Mouse (Mus musculus) hindbrain, embryonic 14.5 days (tissue): ENCODE results near the gene Lrrc8a. TPM values are rescaled to one million over a fixed set of nuclear protein-coding genes. Genes with fewer than 3 reads are reported as not detected.

Experiments
- ATAC-seq: fragments of 200-750 bp; cut with Nextera tagmentation; 2 replicates; pipeline ENCODE4 v1.8.0; 2017; ENCODE audit warnings: moderate number of reproducible peaks, mild to moderate bottlenecking, moderate TSS enrichment, moderate library complexity; ENCODE audit not compliant: low FRiP score
- DNase-seq: peaks from one replicate; pipeline ENCODE4 v3.0.0-alpha.2; 2015; ENCODE audit warnings: low spot score
- H3K27ac ChIP-seq: fragments of 300-500 bp; sonication (generic); 2 replicates; pipeline ENCODE4 v1.5.1; 2014; ENCODE audit warnings: mild to moderate bottlenecking, moderate library complexity
- H3K27me3 ChIP-seq: fragments of 300-500 bp; sonication (generic); 2 replicates; pipeline ENCODE4 v1.6.1; 2014; ENCODE audit warnings: mild to moderate bottlenecking, low read length, mixed read lengths; ENCODE audit not compliant: control insufficient read depth, insufficient read depth
- H3K36me3 ChIP-seq: fragments of 300-500 bp; sonication (generic); replicated peaks from 2 replicates; pipeline ENCODE4 v1.6.1; 2014; ENCODE audit not compliant: control insufficient read depth, insufficient read depth
- H3K4me1 ChIP-seq: fragments of 300-500 bp; sonication (generic); replicated peaks from 2 replicates; pipeline ENCODE4 v1.6.1; 2014; ENCODE audit warnings: antibody characterized with exemption, low read length, mixed read lengths; ENCODE audit not compliant: control insufficient read depth, insufficient read depth
- H3K4me2 ChIP-seq: fragments of 300-500 bp; sonication (generic); replicated peaks from 2 replicates; pipeline ENCODE4 v1.6.1; 2014; ENCODE audit warnings: mild to moderate bottlenecking, moderate library complexity
- H3K4me3 ChIP-seq: fragments of 300-500 bp; sonication (generic); replicated peaks from 2 replicates; pipeline ENCODE4 v1.5.1; 2014; ENCODE audit warnings: mild to moderate bottlenecking, low read length
- H3K9ac ChIP-seq: fragments of 300-500 bp; sonication (generic); 2 replicates; pipeline ENCODE4 v1.6.1; 2014
- H3K9me3 ChIP-seq: fragments of 300-500 bp; sonication (generic); 2 replicates; pipeline ENCODE4 v1.6.1; 2016; ENCODE audit warnings: low read length; ENCODE audit not compliant: control insufficient read depth
- WGBS: fragments of 180-500 bp; shearing (Covaris S2); extraction: QIAGEN DNeasy Blood & Tissue Kit; methylation state at CpG from one replicate; pipeline ENCODE4 v1.1.7; 2014; 5-methylcytosine and 5-hydroxymethylcytosine counted together
- polyA plus RNA-seq: library from polyadenylated mRNA; unstranded; fragments of >200 nt; fragmentation: Nextera tagmentation; extraction: Ambion mirVana; gene quantifications from 2 replicates; pipeline ENCODE4 v1.2.1, GENCODE M21; 2014

Lrrc8a gene
- polyA plus RNA-seq, 1 experiment from 2014 or later, result 57.9 TPM

- Histone ChIP-seq H3K9me3 (no peaks in the 10 kb centered on the region), H3K36me3 (peaks cover 15% of the 10 kb centered on the region), H3K4me3 (peak overlapping the region; percentile 63), H3K27me3 (no peaks in the 10 kb centered on the region), H3K4me1 (peaks cover 22% of the 10 kb centered on the region), H3K27ac (peak overlapping the region; percentile 92), H3K9ac (peak overlapping the region; percentile 86), H3K4me2 (peak overlapping the region; percentile 84)
- 4% methylated on average over 18 of the region's 18 CpGs for WGBS
- ATAC-seq, result no peak
- DNase-seq, result peak; percentile 42
These were observed 903 bp upstream of the Lrrc8a start for GRCm38 (mm10) chr2:30236426-30237198.

- Histone ChIP-seq H3K9ac (peak overlapping the region; percentile 86), H3K36me3 (peaks cover 27% of the 10 kb centered on the region), H3K4me3 (peak overlapping the region; percentile 63), H3K4me1 (peaks cover 25% of the 10 kb centered on the region), H3K9me3 (no peaks in the 10 kb centered on the region), H3K27me3 (no peaks in the 10 kb centered on the region), H3K4me2 (peak overlapping the region; percentile 84), H3K27ac (peak overlapping the region; percentile 92)
- ATAC-seq (peak; percentile 90), DNase-seq (peak; percentile 52)
- 1% methylated on average over 34 of the region's 42 CpGs for WGBS
These were observed 366 bp downstream of the Lrrc8a start for GRCm38 (mm10) chr2:30237881-30238280.

GRCm38 (mm10) chr2:30238906-30239465 lies 1.5 kb downstream of the Lrrc8a start:
- no peak overlapping the region for H3K27ac ChIP-seq
- DNase-seq (no peak), ATAC-seq (no peak)
- H3K36me3 ChIP-seq, result peaks cover 38% of the 10 kb centered on the region
- H3K4me3 ChIP-seq, result peak overlapping the region; percentile 63
- peak overlapping the region; percentile 84 for H3K4me2 ChIP-seq
- H3K9me3 ChIP-seq, result no peaks in the 10 kb centered on the region
- H3K9ac ChIP-seq, result peak overlapping the region; percentile 86
- no peaks in the 10 kb centered on the region for H3K27me3 ChIP-seq
- 61% methylated on average over 3 of the region's 3 CpGs for WGBS
- H3K4me1 ChIP-seq, result peaks cover 25% of the 10 kb centered on the region

- 0 out of 2 replicates have a peak overlapping the region, but pooled peaks have one; percentile 11 for H3K4me2 ChIP-seq
- ATAC-seq (no peak), DNase-seq (no peak)
- no peak overlapping the region for H3K4me3 ChIP-seq
- peak overlapping the region; percentile 86; the same call in 1 of the 2 replicates for H3K9ac ChIP-seq
- H3K36me3 ChIP-seq, result peaks cover 46% of the 10 kb centered on the region
- H3K27ac ChIP-seq, result no peak overlapping the region
- H3K4me1 ChIP-seq, result peaks cover 25% of the 10 kb centered on the region
- no peaks in the 10 kb centered on the region for H3K9me3 ChIP-seq
- 80% methylated on average over 4 of the region's 4 CpGs for WGBS
- H3K27me3 ChIP-seq, result no peaks in the 10 kb centered on the region
These were observed 2.3 kb downstream of the Lrrc8a start for GRCm38 (mm10) chr2:30239777-30240176.

GRCm38 (mm10) chr2:30240267-30240666 lies 2.8 kb downstream of the Lrrc8a start, which contains the start of gene Gm28035:
Gene Gm28035, plus strand, starts transcription at chr2:30240567.
- ATAC-seq (no peak), DNase-seq (no peak)
- H3K27ac ChIP-seq, result no peak within 1 kb of the TSS
- no peak within 1 kb of the TSS for H3K4me3 ChIP-seq
- WGBS, result 76% methylated on average over 2 of the region's 2 CpGs
- H3K4me1 ChIP-seq, result peaks cover 25% of the 10 kb centered on the region
- H3K9me3 ChIP-seq, result no peaks in the 10 kb centered on the region
- H3K27me3 ChIP-seq, result no peaks in the 10 kb centered on the region
- H3K4me2 ChIP-seq, result peak within 1 kb of the TSS; percentile 84
- peak within 1 kb of the TSS; percentile 86 for H3K9ac ChIP-seq
- peaks cover 49% of the 10 kb centered on the region for H3K36me3 ChIP-seq

GRCm38 (mm10) chr2:30242509-30242908 lies 5.0 kb downstream of the Lrrc8a start:
- Histone ChIP-seq H3K27me3 (no peaks in the 10 kb centered on the region), H3K4me2 (no peak overlapping the region), H3K36me3 (peaks cover 61% of the 10 kb centered on the region), H3K4me3 (no peak overlapping the region), H3K27ac (no peak overlapping the region), H3K4me1 (peaks cover 20% of the 10 kb centered on the region), H3K9me3 (no peaks in the 10 kb centered on the region), H3K9ac (no peak overlapping the region)
- ATAC-seq (no peak), DNase-seq (peak; percentile 41)
- 33% methylated on average over 4 of the region's 4 CpGs for WGBS

- H3K27me3 ChIP-seq, result no peaks in the 10 kb centered on the region
- peaks cover 65% of the 10 kb centered on the region for H3K36me3 ChIP-seq
- no peak for ATAC-seq
- H3K4me1 ChIP-seq, result peaks cover 19% of the 10 kb centered on the region
- H3K4me2 ChIP-seq, result no peak overlapping the region
- no peak overlapping the region for H3K4me3 ChIP-seq
- no peak overlapping the region for H3K27ac ChIP-seq
- no peak overlapping the region for H3K9ac ChIP-seq
- DNase-seq, result no peak
- no peaks in the 10 kb centered on the region for H3K9me3 ChIP-seq
- WGBS, result 93% methylated on average over 4 of the region's 4 CpGs
These were observed 5.9 kb downstream of the Lrrc8a start for GRCm38 (mm10) chr2:30243391-30243790.

GRCm38 (mm10) chr2:30244595-30245178 lies 7.2 kb downstream of the Lrrc8a start:
- no peaks in the 10 kb centered on the region for H3K27me3 ChIP-seq
- WGBS, result 86% methylated on average over 7 of the region's 7 CpGs
- ATAC-seq (no peak), DNase-seq (no peak)
- no peak overlapping the region for H3K27ac ChIP-seq
- peaks cover 6% of the 10 kb centered on the region; the same call in 1 of the 2 replicates for H3K4me1 ChIP-seq
- H3K36me3 ChIP-seq, result peaks cover 78% of the 10 kb centered on the region
- H3K4me2 ChIP-seq, result no peak overlapping the region
- no peaks in the 10 kb centered on the region for H3K9me3 ChIP-seq
- no peak overlapping the region for H3K9ac ChIP-seq
- no peak overlapping the region for H3K4me3 ChIP-seq

GRCm38 (mm10) chr2:30247036-30247435 lies 9.5 kb downstream of the Lrrc8a start:
- Histone ChIP-seq H3K27ac (no peak overlapping the region), H3K4me1 (0 out of 2 replicates have a peak, but pooled peaks cover 4% of the 10 kb centered on the region), H3K36me3 (peaks cover 82% of the 10 kb centered on the region), H3K9ac (no peak overlapping the region), H3K4me2 (no peak overlapping the region), H3K9me3 (no peaks in the 10 kb centered on the region), H3K4me3 (no peak overlapping the region), H3K27me3 (no peaks in the 10 kb centered on the region)
- 91% methylated on average over 5 of the region's 5 CpGs for WGBS
- ATAC-seq, result no peak
- no peak for DNase-seq
